Mouse (Mus musculus) lung, postnatal 0 days (tissue): ENCODE data around the gene Ncoa1.

Source experiments
- CTCF ChIP-seq: IDR thresholded peaks from 2 replicates; pipeline ENCODE4 v1.5.1; 2016; ENCODE audit warnings: antibody characterized with exemption, mild to moderate bottlenecking
- EP300 ChIP-seq: IDR thresholded peaks from 2 replicates; pipeline ENCODE4 v1.6.1; 2016; ENCODE audit warnings: antibody characterized with exemption, mild to moderate bottlenecking, control low read depth

DNA sequence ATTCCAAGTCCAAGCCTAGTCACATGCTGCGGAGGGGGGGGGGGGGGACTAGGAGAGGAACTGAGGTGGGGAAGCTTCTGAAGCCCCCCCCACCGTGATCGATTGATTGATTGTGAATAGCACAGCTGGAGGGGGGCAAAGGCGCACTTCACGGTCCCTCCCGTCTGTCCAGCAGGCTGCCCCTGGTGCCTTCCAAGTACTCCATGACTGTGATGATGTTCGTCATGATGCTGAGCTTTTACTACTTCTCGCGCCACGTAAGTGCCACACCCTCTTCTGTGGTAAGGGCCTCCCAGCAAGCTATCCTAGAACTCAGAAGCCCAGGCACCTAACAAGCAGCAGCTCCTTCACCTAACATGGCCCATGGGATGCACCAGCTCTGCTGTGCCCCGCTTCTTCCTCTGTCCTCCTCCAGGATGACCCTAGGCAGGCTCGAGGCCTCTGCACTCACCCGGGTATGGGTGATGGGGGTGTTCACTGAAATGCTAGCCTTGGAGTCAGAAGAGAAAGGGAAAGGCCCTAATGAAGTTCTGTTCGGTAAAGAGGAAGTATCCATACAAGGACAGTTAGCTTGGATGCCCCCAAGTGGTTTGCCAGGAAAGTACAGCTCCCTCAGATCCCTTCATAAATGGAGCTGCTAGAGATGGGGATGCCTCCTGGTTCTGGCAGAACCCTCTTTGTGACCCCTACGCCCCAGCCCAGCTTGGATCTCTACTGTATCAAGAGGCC is 268.4 kb downstream of the Ncoa1 start:
- TF ChIP-seq CTCF (peak; percentile 80), EP300 (no peak)
